ENCODE assay signal across 23 mouse cellular contexts in the genomic region with DNA sequence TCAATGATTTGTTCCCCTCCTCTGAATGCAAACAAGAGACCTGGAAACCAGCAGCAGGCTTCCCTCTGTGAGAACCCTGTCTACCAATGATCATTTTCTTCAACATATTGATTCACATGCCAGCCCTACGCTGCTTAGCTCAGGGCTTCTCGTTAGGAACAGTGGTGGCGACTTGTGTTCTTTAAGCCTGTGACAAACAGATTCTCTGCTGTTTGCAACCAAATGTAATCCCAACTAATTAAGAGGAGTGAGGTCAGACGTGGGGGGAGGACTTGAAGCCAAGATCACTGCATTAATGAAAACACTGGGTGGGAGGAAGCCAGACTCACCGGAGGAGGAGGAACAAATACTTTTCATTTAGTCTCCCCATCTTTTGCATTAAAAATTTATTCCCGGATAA. TPM values are rescaled to one million over a fixed set of nuclear protein-coding genes. Genes with fewer than 3 reads are reported as not detected.
DNase-seq lines count a peak whose midpoint lies in the region; ATAC-seq and TF ChIP-seq lines count a peak whose summit lies in the region.
"Had no signal": no experiment of that assay in that cellular context is flagged by ENCODE, and none has a peak within 500 bp of the region (broad histone marks: within the 10 kb centered on the region; RNA-seq: fewer than 3 reads in every experiment).

No protein-coding gene starts in this region.

- no peak for TF ChIP-seq POLR2A in brain, embryonic 14.5 days (IDR thresholded peaks at IDR 0.05; ENCODE audit: borderline replicate concordance, extremely low read depth, insufficient read depth, insufficient read length, poor library complexity, severe bottlenecking)

- no peak for TF ChIP-seq CTCF in brain, embryonic 14.5 days (IDR thresholded peaks at IDR 0.05; ENCODE audit: borderline replicate concordance, extremely low read depth, insufficient read depth, insufficient read length)

- H3K4me2 ChIP-seq in forebrain, embryonic 14.5 days (ENCODE audit: low read length): no peak overlapping the region
- H3K4me2 ChIP-seq in forebrain, embryonic 15.5 days (replicated peaks): no peak overlapping the region
- no peak overlapping the region for H3K4me2 ChIP-seq in midbrain, embryonic 14.5 days (ENCODE audit: low read length)
- no peak overlapping the region for H3K4me2 ChIP-seq in midbrain, embryonic 15.5 days
- H3K4me2 ChIP-seq: embryonic facial prominence, embryonic 13.5 days; embryonic facial prominence, embryonic 15.5 days had no signal

- peak; percentile 53 for DNase-seq in forebrain, embryonic 14.5 days (ENCODE audit: low spot score)
- peak; percentile 24 for DNase-seq in midbrain, embryonic 14.5 days
- DNase-seq in brain, adult 2 months (ENCODE audit: low read depth, low spot score): peak; percentile 9
- DNase-seq in brain, embryonic 14.5 days (ENCODE audit: low read depth): peak; percentile 71
- no peak for DNase-seq in urinary bladder, postnatal 4 days (ENCODE audit: low spot score in 2 of 2)
- DNase-seq: adrenal gland, adult 2 months; adrenal gland, postnatal 10 days; adrenal gland, postnatal 25 days; cerebellum, adult 11 months; cerebellum, adult 18-20 months; cerebellum, adult 8-10 months; cerebellum, adult 9-11 months; cerebellum, postnatal 14 days; cerebellum, postnatal 36 days; embryo, embryonic 11 days had no signal

- 0 out of 2 replicates have a peak, but pooled peaks cover 2% of the 10 kb centered on the region for H3K4me1 ChIP-seq in forebrain, embryonic 14.5 days (ENCODE audit: control insufficient read depth, insufficient read depth, low read length)
- peaks cover 6% of the 10 kb centered on the region; the same call in 1 of the 2 replicates for H3K4me1 ChIP-seq in forebrain, embryonic 15.5 days
- no peaks in the 10 kb centered on the region for H3K4me1 ChIP-seq in midbrain, embryonic 14.5 days (ENCODE audit: control insufficient read depth, insufficient read depth, low read length)
- H3K4me1 ChIP-seq in midbrain, embryonic 15.5 days: no peaks in the 10 kb centered on the region
- H3K4me1 ChIP-seq: embryonic facial prominence, embryonic 13.5 days; embryonic facial prominence, embryonic 15.5 days; forebrain, embryonic 10.5 days had no signal

- no peaks in the 10 kb centered on the region for H3K9me3 ChIP-seq in forebrain, embryonic 14.5 days (replicated peaks; ENCODE audit: control insufficient read depth, low read length)
- no peaks in the 10 kb centered on the region for H3K9me3 ChIP-seq in forebrain, embryonic 15.5 days
- H3K9me3 ChIP-seq in midbrain, embryonic 14.5 days (ENCODE audit: control insufficient read depth, low read length): no peaks in the 10 kb centered on the region
- H3K9me3 ChIP-seq in midbrain, embryonic 15.5 days: no peaks in the 10 kb centered on the region
- H3K9me3 ChIP-seq: embryonic facial prominence, embryonic 13.5 days; embryonic facial prominence, embryonic 15.5 days; forebrain, embryonic 10.5 days had no signal

- no peaks in the 10 kb centered on the region for H3K27me3 ChIP-seq in forebrain, embryonic 14.5 days (replicated peaks; ENCODE audit: control insufficient read depth, insufficient read depth, low read length)
- H3K27me3 ChIP-seq in forebrain, embryonic 15.5 days: no peaks in the 10 kb centered on the region
- H3K27me3 ChIP-seq in midbrain, embryonic 14.5 days (ENCODE audit: control insufficient read depth, insufficient read depth, low read length): no peaks in the 10 kb centered on the region
- H3K27me3 ChIP-seq in midbrain, embryonic 15.5 days (replicated peaks): no peaks in the 10 kb centered on the region
- H3K27me3 ChIP-seq: embryonic facial prominence, embryonic 13.5 days; embryonic facial prominence, embryonic 15.5 days had no signal

- no peaks in the 10 kb centered on the region for H3K36me3 ChIP-seq in forebrain, embryonic 14.5 days (ENCODE audit: control insufficient read depth, insufficient read depth, low read length)
- no peaks in the 10 kb centered on the region for H3K36me3 ChIP-seq in forebrain, embryonic 15.5 days
- H3K36me3 ChIP-seq in midbrain, embryonic 14.5 days (ENCODE audit: control insufficient read depth, insufficient read depth, low read length): no peaks in the 10 kb centered on the region
- H3K36me3 ChIP-seq in midbrain, embryonic 15.5 days (replicated peaks): no peaks in the 10 kb centered on the region
- H3K36me3 ChIP-seq: embryonic facial prominence, embryonic 13.5 days; embryonic facial prominence, embryonic 15.5 days; forebrain, embryonic 10.5 days had no signal

- H3K4me3 ChIP-seq in forebrain, embryonic 14.5 days (ENCODE audit: low read depth, low read length): no peak overlapping the region
- H3K4me3 ChIP-seq in forebrain, embryonic 15.5 days: no peak overlapping the region
- H3K4me3 ChIP-seq in midbrain, embryonic 14.5 days (replicated peaks; ENCODE audit: low read depth, low read length): no peak overlapping the region
- no peak overlapping the region for H3K4me3 ChIP-seq in midbrain, embryonic 15.5 days
- H3K4me3 ChIP-seq: embryonic facial prominence, embryonic 13.5 days; embryonic facial prominence, embryonic 15.5 days; erythroblast, embryonic 14.5 days; forebrain, embryonic 10.5 days had no signal

- WGBS in forebrain, embryonic 14.5 days: 9% methylated on average over 6 of the region's 6 CpGs
- WGBS in forebrain, embryonic 15.5 days: 16% methylated on average over 6 of the region's 6 CpGs
- 54% methylated on average over 6 of the region's 6 CpGs for WGBS in midbrain, embryonic 14.5 days
- WGBS in midbrain, embryonic 15.5 days: 43% methylated on average over 6 of the region's 6 CpGs

- no peak for ATAC-seq in forebrain, embryonic 14.5 days
- no peak for ATAC-seq in forebrain, embryonic 15.5 days (replicated peaks)
- no peak for ATAC-seq in midbrain, embryonic 14.5 days (ENCODE audit: low FRiP score, low TSS enrichment)
- ATAC-seq in midbrain, embryonic 15.5 days (replicated peaks): no peak
- ATAC-seq: forebrain, embryonic 16.5 days had no signal

- H3K9ac ChIP-seq in forebrain, embryonic 14.5 days (ENCODE audit: low read length): no peak overlapping the region
- H3K9ac ChIP-seq in forebrain, embryonic 15.5 days (replicated peaks): no peak overlapping the region
- H3K9ac ChIP-seq in midbrain, embryonic 14.5 days (replicated peaks; ENCODE audit: low read length): no peak overlapping the region; the same call in 1 of the 2 replicates
- H3K9ac ChIP-seq in midbrain, embryonic 15.5 days: no peak overlapping the region
- H3K9ac ChIP-seq: embryonic facial prominence, embryonic 13.5 days; embryonic facial prominence, embryonic 15.5 days had no signal

- no peak overlapping the region for H3K27ac ChIP-seq in forebrain, embryonic 14.5 days (ENCODE audit: low read depth, low read length)
- no peak overlapping the region for H3K27ac ChIP-seq in forebrain, embryonic 15.5 days (replicated peaks)
- no peak overlapping the region for H3K27ac ChIP-seq in midbrain, embryonic 14.5 days (replicated peaks; ENCODE audit: low read depth, low read length)
- H3K27ac ChIP-seq in midbrain, embryonic 15.5 days: no peak overlapping the region
- H3K27ac ChIP-seq: embryonic facial prominence, embryonic 13.5 days; embryonic facial prominence, embryonic 15.5 days; forebrain, embryonic 10.5 days had no signal

RNA-seq across cellular contexts. Expression of a gene that starts 27.6 kb away (rescaled TPM):
- 0.61 and 0.84 TPM in 2 replicates for polyA plus RNA-seq in forebrain, embryonic 14.5 days (2014; fragmentation: Nextera tagmentation; extraction: Ambion mirVana)
- polyA plus RNA-seq in forebrain, embryonic 15.5 days (2015; fragmentation: Nextera tagmentation; extraction: Ambion mirVana): 1.1 and 1.2 TPM in 2 replicates
- polyA plus RNA-seq in midbrain, embryonic 14.5 days (2014; fragmentation: Nextera tagmentation; extraction: Ambion mirVana): 1.3 and 2.4 TPM in 2 replicates
- polyA plus RNA-seq in midbrain, embryonic 15.5 days (2015; fragmentation: Nextera tagmentation; extraction: Ambion mirVana): 2.8 and 3.1 TPM in 2 replicates
- 1.3 and 3.5 TPM in 2 replicates for polyA plus RNA-seq in brain, embryonic 14.5 days (2012; rRNA removed)
- polyA plus RNA-seq: adrenal gland, adult 2 months; C2C12; erythroblast, embryonic 14.5 days had no signal

Comparison
In these comparisons a context has a peak if more than half of its experiments do, and no peak if none do; other contexts are left out.
1. DNase-seq: peak in forebrain, embryonic 14.5 days (single experiment), midbrain, embryonic 14.5 days (single experiment), brain, adult 2 months (single experiment) and brain, embryonic 14.5 days (single experiment); none in urinary bladder, postnatal 4 days (0 of 2).